Mouse (Mus musculus): ENCODE measurements around the gene Olfr1500.
"Not testable (repeated sequence)": the region's sequence is repeated elsewhere in the genome, so short reads cannot be mapped to it uniquely, and the experiment has no call there.

Gene Olfr1500

DNA sequence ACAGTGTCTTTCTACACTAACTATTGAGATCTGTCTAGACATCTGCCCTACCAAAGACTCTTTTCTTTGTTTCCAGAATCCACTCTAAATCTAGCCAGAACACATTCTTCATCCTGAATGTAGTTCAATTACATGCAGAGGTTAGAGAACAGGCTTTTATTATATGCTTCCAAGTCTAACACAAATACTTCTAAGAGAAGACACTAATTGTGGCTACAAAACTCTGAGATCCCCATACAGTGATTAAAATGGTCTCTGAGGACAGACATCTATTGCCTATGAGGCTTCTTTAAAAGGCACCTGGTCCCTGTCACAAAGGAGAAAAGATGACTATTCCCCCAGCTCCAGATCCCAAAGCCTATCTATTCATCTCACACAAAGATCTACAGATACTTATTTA, at the start of gene Olfr1500:
Gene Olfr1500, minus strand, starts transcription at position 101 of the 400 bp plus-strand sequence.
- in situ Hi-C loops (cut with MboI, MseI), result no loop called here

GRCm38 (mm10) chr19:13861495-13861894, 31.2 kb upstream of the Olfr1500 start, which contains the start of gene Olfr1502:
Gene Olfr1502 (plus strand): TSS chr19:13861795.
- in situ Hi-C loops (cut with MboI, MseI), result no loop called here

- in situ Hi-C loops (cut with MboI, MseI), result not testable (repeated sequence)
Measured at GRCm38 (mm10) chr19:13850592-13850991, 20.3 kb upstream of the Olfr1500 start, which contains the start of gene Olfr1501. Gene Olfr1501 (minus strand): TSS chr19:13850692.

- in situ Hi-C loops (cut with MboI, MseI), result no loop called here
Measured at GRCm38 (mm10) chr19:13828447-13828846, 1.8 kb downstream of the Olfr1500 start.

GRCm38 (mm10) chr19:13820847-13821246, 9.4 kb downstream of the Olfr1500 start:
- in situ Hi-C loops (cut with MboI, MseI), result no loop called here

GRCm38 (mm10) chr19:13819347-13819746, 10.9 kb downstream of the Olfr1500 start, which contains the start of gene Olfr1499:
Gene Olfr1499 (minus strand): TSS chr19:13819447.
- in situ Hi-C loops (cut with MboI, MseI), result no loop called here

- in situ Hi-C loops (cut with MboI, MseI), result no loop called here
Measured at GRCm38 (mm10) chr19:13818827-13819226, 11.5 kb downstream of the Olfr1500 start.

DNA sequence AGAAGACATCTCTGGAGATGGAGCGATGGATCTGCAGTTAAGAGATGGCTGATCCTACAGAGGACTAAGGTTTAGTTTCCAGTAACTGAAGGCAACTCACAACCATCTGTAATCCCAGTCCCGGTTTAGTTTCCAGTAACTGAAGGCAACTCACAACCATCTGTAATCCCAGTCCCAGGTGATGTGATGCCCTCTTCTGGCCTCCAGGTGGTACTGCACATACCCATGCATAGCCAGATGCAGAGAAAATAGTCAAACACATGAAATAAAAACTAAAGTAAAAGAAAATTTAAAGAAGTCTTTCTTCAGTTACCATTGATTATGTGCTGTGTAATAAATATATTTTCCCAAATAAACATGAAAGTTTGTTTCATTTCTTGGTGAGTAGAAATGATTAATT, 17.5 kb downstream of the Olfr1500 start:
- in situ Hi-C loops (cut with MboI, MseI), result no loop called here

DNA sequence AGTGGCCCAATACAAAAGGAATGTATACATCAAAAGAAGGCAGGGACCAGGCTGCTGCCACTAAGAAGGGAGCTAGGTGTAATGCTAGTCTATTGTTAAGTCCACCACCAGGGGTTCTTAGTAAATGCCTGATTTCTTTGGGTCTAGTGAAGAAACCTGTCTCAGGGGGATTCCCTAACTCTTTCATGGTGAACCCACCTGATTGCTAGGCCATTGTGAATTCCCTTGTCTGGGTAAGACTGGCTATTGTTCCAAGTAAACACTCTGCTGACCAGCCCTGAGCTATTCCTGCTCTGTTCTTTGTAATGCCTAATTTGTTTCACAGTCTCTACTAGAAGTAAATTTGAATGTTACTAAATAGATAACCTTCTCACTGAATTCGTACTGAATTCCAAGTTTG, 24.8 kb downstream of the Olfr1500 start:
- in situ Hi-C loops (cut with MboI, MseI), result not testable (repeated sequence)

GRCm38 (mm10) chr19:13798102-13798501, 32.2 kb downstream of the Olfr1500 start, which contains the start of gene Olfr1497:
Gene Olfr1497 (minus strand): TSS chr19:13798202.
- in situ Hi-C loops (cut with MboI, MseI), result no loop called here

GRCm38 (mm10) chr19:13777578-13777977, 52.7 kb downstream of the Olfr1500 start, which contains the start of gene Olfr1496:
Gene Olfr1496 (plus strand): TSS chr19:13777878.
- in situ Hi-C loops (cut with MboI, MseI), result no loop called here

All from regulatory T cell (primary cell).